Mouse (Mus musculus): ENCODE results near the gene Dhx8. TPM values are rescaled to one million over a fixed set of nuclear protein-coding genes. Genes with fewer than 3 reads are reported as not detected.

The Dhx8 gene
- polyA plus RNA-seq, 1 experiment from 2014 or later = 28.5 TPM

DNA sequence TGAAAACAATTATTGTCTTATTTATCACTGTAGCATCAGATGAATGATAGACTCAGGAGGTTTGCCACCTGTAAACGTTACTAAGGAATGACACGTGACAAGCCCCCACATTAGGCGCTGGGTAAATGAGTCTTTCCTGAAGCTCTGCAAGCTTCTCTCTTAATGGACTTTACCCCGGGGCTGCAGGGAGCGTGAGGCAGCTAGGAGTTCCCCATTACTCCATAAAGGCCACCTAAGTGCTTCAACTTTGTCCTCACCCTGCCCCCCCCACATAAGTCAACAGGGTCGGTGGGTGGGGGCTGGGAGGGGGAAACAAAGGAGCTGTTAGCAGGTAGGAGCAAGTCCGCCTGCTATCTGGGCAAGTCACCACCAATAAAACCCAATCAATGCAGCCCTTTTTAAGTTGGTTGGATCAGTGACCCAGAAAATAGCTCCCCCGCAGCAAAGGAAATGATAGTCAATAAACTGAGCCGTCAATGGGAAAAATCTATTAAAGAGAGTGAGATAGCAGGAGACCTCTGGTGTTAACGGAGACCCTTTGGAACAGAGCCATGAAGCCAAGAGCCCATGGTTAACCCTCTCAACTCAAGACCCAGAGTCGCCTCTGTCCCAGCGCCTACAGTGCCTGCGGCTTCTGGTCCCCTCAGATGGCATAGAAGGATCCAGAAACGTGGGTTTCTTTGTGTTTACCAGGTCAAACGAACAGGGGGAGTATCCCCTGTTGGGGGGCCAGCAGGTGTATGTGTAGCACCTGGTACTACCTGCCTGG lies 76.5 kb downstream of the Dhx8 start:
- H3K4me1 ChIP-seq (replicated peaks) = peaks cover 10% of the 10 kb centered on the region
- no peak overlapping the region for H3K27ac ChIP-seq (replicated peaks)
- WGBS = 9% methylated on average over 15 of the region's 15 CpGs

GRCm38 (mm10) chr11:101813259-101813658 lies 80.5 kb downstream of the Dhx8 start:
- no peak overlapping the region for H3K4me3 ChIP-seq
- H3K4me1 ChIP-seq (replicated peaks) = peaks cover 31% of the 10 kb centered on the region
- no peaks in the 10 kb centered on the region for H3K9me3 ChIP-seq
- ATAC-seq (ENCODE audit: low read depth) = no peak
- H3K27ac ChIP-seq (replicated peaks) = no peak overlapping the region
- no peak overlapping the region for H3K9ac ChIP-seq
- H3K27me3 ChIP-seq = peaks cover 28% of the 10 kb centered on the region
- WGBS = 2% methylated on average over 7 of the region's 7 CpGs
- H3K36me3 ChIP-seq = no peaks in the 10 kb centered on the region
- H3K4me2 ChIP-seq = no peak overlapping the region

More for the DNA sequence above, 76.5 kb downstream of the Dhx8 start:
- ATAC-seq (ENCODE audit: low read depth) = no peak
- Histone ChIP-seq H3K9me3 (no peaks in the 10 kb centered on the region), H3K27me3 (peaks cover 41% of the 10 kb centered on the region), H3K9ac (no peak overlapping the region), H3K36me3 (no peaks in the 10 kb centered on the region), H3K4me2 (no peak overlapping the region), H3K4me3 (no peak overlapping the region)

DNA sequence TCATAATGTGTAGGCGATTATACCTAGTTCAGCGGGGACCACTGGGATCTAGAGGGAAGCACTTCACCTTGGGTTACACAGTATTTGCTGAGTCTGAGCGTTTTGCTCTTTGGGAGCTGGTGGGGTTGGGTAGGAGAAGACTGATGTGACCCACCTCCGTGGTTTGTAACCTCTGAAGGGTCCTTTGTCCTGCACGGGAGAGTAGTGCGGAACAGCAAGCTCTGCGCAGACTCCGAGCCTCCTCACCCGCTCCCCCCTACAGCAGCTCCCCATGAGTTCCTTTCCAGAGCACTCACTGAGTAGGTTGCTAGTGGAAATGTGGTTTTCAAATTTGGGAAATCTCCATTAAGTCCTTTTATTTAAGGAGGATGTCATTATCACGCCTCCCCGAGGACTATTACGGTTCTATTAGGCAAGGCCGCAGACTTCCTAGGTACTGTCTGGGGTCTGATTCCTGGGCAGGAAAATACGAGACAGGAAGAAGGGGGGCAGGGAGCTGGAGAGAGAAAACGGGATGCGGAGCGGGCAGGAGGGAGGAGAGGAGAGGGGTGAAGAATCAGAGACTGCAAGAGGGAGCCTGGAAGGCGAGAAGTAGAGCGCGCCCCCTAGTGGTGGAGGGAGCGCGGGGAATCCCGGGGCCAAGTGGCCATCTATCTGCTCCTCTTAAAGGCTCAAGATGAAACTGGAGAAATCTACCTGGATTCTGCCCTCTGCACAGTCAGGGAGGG lies 81.8 kb downstream of the Dhx8 start:
- WGBS = 9% methylated on average over 23 of the region's 23 CpGs
- Histone ChIP-seq H3K9ac (0 out of 2 replicates have a peak overlapping the region, but pooled peaks have one; percentile 38), H3K36me3 (no peaks in the 10 kb centered on the region), H3K9me3 (no peaks in the 10 kb centered on the region), H3K27me3 (peaks cover 21% of the 10 kb centered on the region), H3K4me3 (peak overlapping the region; percentile 6; the same call in 1 of the 2 replicates), H3K27ac (replicated peaks) (peak overlapping the region; percentile 55), H3K4me2 (peak overlapping the region; percentile 45), H3K4me1 (replicated peaks) (peaks cover 28% of the 10 kb centered on the region)
- peak; percentile 55 for ATAC-seq (ENCODE audit: low read depth)

DNA sequence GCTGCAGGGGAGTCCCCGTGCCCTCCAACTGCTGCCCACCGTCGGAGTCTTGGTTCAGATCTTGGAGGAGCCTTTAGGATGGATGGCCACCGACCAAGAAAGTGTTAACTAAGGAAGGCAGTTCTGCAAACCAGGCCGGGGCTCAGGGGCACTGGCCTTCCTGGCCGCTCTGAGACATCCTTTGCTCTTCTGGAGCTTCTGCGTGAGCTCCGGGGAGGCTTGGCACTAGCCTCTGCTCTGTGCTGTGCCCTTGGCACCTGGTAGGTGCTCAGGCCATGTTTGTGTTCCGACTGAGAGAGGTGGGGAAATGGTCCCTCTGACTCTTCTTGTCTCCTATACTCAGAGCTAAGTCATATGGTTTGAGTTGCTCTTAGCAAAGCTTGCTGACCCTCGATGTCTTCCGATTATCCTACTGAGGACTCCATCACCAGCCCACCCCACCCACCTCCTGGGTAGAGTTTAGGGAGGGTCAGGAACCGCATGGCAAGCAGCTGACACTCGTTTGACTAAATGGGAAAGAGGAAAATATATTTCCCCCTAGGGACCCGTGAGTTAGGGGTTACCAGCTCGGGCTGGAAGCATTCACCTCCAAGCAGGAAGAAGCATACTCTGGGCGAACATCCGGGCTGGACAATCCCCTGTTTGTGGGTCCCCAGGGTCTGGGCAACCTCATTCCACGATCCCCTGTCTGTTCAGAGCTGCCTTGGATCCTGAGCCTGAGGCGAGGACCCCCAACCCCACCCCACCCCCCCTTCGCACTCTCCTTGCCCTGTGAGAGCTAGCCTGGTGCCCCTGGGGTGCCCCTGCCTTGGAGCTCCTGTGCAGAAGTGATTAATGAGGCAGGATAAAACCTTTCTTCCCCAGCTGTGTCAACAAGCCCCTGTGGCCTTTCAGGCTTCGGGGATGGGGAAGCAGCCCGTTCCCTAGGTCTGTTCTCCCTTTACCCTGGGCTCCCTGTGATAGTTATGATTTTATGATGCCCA lies 82.7 kb downstream of the Dhx8 start:
- H3K9ac ChIP-seq = 0 out of 2 replicates have a peak overlapping the region, but pooled peaks have one; percentile 38

More for the DNA sequence above, 82.7 kb downstream of the Dhx8 start:
- H3K4me2 ChIP-seq = peak overlapping the region; percentile 45
- peaks cover 12% of the 10 kb centered on the region for H3K27me3 ChIP-seq
- ATAC-seq (ENCODE audit: low read depth) = peak; percentile 32
- H3K4me3 ChIP-seq = no peak overlapping the region
- H3K9me3 ChIP-seq = no peaks in the 10 kb centered on the region
- peaks cover 28% of the 10 kb centered on the region for H3K4me1 ChIP-seq (replicated peaks)
- H3K27ac ChIP-seq (replicated peaks) = no peak overlapping the region
- WGBS = 7% methylated on average over 22 of the region's 22 CpGs
- H3K36me3 ChIP-seq = no peaks in the 10 kb centered on the region

Other genes starting within 250 kb of the Dhx8 start
- 3.0 and 3.2 TPM in 2 replicates for gene Brca1, start 181.0 kb upstream of the Dhx8 start, polyA plus RNA-seq (2015; fragmentation: Nextera tagmentation; extraction: Ambion mirVana)
- 99.4 and 107 TPM in 2 replicates for gene Nbr1, start 180.8 kb upstream of the Dhx8 start, polyA plus RNA-seq (2015; fragmentation: Nextera tagmentation; extraction: Ambion mirVana)
- gene Tmem106a, start 150.7 kb upstream of the Dhx8 start, polyA plus RNA-seq (2015; fragmentation: Nextera tagmentation; extraction: Ambion mirVana) = 3.5 and 4.9 TPM in 2 replicates
- not detected in 2 replicates for gene Gm11634, start 133.7 kb upstream of the Dhx8 start, polyA plus RNA-seq (2015; fragmentation: Nextera tagmentation; extraction: Ambion mirVana)
- gene Rdm1, start 105.7 kb upstream of the Dhx8 start, polyA plus RNA-seq (2015; fragmentation: Nextera tagmentation; extraction: Ambion mirVana) = 16.0 and 16.4 TPM in 2 replicates
- gene Arl4d, start 67.4 kb upstream of the Dhx8 start, polyA plus RNA-seq (2015; fragmentation: Nextera tagmentation; extraction: Ambion mirVana) = 18.1 and 19.8 TPM in 2 replicates
- 14.5 and 16.0 TPM in 2 replicates for gene Etv4, start 52.5 kb downstream of the Dhx8 start, polyA plus RNA-seq (2015; fragmentation: Nextera tagmentation; extraction: Ambion mirVana)
- 1.4 and 2.5 TPM in 2 replicates for gene Meox1, start 161.5 kb downstream of the Dhx8 start, polyA plus RNA-seq (2015; fragmentation: Nextera tagmentation; extraction: Ambion mirVana)
- 0.08 and 0.14 TPM in 2 replicates for gene Sost, start 234.1 kb downstream of the Dhx8 start, polyA plus RNA-seq (2015; fragmentation: Nextera tagmentation; extraction: Ambion mirVana)

Data from neural tube, embryonic 13.5 days (tissue).